Mouse (Mus musculus) heart, postnatal 25 days (tissue): ENCODE measurements around the gene Paqr3. TPM values are rescaled to one million over a fixed set of nuclear protein-coding genes. Genes with fewer than 3 reads are reported as not detected.

Experiments
- DNase-seq: peaks from one replicate; pipeline ENCODE4 v3.0.0; 2022; ENCODE audit warnings: low spot score
- intact Hi-C: fragments of 180-260 bp; cut with DNase I; formaldehyde crosslinking; loops from one replicate; pipeline ENCODE4 v1.15.1; 2025
- total RNA-seq, 2 experiments: library from RNA; stranded (reverse); gene quantifications; 2 replicates each; pipeline ENCODE4 v1.2.3; 2021

Gene Paqr3
- total RNA-seq, 2 experiments from 2014 or later = 2.3 to 2.8 TPM

DNA sequence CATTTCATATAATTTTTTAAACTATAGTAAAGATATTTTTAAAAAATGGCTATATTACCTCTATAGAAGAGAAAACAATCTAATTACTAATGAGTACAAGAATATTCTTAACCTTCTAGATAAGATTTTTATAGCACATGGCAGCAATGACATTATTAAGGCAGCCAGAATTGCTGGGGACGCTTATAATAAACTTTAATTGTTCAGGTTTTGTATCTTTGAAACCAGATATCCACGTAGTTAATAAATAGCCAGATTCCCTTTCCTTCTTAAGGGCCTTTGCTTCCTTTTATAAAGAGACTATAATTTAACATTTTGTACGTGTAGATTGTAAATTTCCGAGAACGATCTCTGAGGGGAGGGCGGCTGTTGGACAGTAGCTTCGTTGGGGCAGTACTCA is 66.1 kb downstream of the Paqr3 start:
- intact Hi-C loops = loop anchor here (5.0 kb wide), 1 partner anchor 43 kb away; no protein-coding TSS in a partner anchor
- no peak for DNase-seq

Other genes starting within 250 kb of the Paqr3 start
- 10 to 100 TPM in 1 of 2 experiments, 1 to 10 TPM in 1; 8.4 to 10.4 TPM for gene Bmp2k, start 113.9 kb downstream of the Paqr3 start, total RNA-seq